Mouse (Mus musculus) cerebellum, postnatal 36 days (tissue): ENCODE data around the gene Rassf9.

ENCODE experiments used
- DNase-seq, 2 experiments: peaks; one replicate each; pipeline ENCODE4 v3.0.0; 2021 to 2022; ENCODE audit warnings: mixed read lengths in 2 of 2

The Rassf9 gene

DNA sequence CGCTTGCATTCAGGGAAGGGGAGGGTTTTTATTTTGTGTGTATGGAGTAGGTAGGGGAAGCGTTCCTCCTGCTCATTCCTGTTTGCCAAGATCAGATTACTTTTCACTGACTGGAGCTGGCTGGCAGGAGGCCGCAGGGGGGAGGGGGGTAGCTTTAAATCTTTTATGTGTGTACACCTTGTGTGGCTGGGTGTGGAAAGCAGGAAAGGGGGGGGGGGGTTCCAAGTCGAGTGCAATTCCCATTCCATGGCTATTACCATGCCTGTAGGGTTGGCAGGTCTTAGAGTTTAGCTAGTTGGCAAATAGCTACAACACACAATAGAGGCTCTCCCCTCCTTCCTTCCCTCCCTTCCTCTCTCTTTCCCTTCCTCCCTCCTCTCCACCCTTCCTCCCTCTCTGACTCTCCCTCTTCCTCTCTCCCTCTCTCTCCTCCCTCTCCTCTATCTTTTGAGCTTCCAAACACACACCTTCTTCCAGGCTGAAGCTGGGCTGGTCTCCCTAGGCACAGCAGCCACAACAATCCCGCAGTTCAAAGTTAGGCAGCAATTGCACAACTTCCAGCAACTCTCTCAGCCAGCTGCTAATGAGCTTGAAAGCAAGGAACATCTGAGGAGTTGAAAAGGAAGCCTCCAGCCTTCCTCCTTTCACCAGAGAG is at the start of gene Rassf9:
Gene Rassf9 (plus strand): TSS at position 416 of the 655 bp plus-strand sequence.
- no peak for DNase-seq

DNA sequence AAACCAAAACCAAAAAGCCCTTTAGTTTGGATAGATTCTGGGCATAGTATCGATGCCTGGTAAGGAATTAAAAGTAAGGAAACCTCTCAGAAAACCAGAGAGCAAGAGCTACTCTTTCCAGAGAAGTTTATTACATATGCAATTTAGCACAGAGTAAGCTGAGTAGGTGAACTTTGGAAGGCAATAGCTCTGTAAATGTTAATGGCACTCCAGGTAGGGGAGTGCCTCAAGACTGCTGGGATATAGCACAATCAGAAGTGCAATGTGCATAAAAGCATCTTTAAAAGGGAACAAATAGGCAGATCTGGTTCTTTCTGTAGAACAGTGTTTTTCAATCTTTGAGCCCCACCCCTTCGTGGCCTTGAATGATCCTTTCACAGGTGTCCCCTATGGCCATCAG is 42.6 kb upstream of the Rassf9 start:
- no peak for DNase-seq

DNA sequence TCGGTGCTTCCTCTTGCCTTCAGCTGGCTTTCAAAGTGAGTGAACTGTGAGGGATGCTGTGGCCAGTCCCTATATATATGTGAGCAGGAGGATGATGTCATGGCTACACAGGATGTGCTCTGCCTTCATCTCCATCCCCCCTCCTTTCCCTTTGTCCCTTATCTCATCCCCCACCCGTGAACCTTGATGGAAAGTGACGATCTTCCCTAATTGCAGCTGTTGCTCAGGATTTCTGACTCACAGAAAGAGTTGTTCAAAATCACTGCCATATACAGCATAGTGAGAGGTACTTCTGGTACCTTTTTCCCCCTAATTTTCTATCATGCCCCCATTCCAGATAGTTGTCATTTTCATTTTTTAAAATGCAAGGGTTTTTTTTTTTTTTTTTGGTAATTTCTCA is 21.6 kb upstream of the Rassf9 start, which contains the start of gene Nts:
Gene Nts (minus strand): TSS at position 101 of the 400 bp plus-strand sequence.
- no peak for DNase-seq

DNA sequence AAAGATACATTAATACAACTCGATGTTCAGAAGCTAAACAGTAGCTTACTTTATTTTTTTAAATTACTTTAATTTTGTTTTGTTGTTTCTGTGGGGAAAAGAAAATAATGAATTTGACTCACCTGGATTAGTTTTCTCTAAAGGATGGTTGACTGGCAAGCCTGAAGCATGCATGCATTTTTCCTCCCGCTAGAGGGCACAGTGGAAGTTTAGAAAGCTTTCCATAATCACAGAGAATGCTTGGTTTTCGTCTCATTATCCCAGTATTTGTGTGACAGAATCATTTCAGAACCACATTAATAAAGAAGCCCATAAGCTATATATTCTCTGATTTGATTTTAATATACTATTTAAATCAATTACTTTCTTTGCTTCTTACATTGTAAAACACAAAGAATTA is 20.2 kb upstream of the Rassf9 start:
- DNase-seq = peak; percentile 30 to 34

DNA sequence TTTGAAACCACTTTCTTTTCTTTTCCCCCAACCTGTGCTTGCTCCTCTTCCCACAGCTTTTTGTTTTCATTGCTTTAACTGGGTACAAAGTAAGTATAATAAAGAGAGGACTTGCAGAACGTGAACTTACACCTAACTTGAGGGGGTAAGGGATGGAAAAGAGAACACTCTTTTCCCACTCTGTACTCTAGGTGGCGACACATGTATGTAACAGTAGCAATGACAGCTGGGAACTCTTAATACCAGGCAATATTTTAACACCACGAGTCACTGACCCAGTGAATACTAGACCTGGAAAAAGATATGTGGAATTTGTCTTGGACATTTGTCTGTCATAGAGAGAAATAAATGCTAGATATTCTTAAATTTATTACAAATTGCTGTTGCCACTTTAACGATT is 13.3 kb upstream of the Rassf9 start:
- no peak for DNase-seq

DNA sequence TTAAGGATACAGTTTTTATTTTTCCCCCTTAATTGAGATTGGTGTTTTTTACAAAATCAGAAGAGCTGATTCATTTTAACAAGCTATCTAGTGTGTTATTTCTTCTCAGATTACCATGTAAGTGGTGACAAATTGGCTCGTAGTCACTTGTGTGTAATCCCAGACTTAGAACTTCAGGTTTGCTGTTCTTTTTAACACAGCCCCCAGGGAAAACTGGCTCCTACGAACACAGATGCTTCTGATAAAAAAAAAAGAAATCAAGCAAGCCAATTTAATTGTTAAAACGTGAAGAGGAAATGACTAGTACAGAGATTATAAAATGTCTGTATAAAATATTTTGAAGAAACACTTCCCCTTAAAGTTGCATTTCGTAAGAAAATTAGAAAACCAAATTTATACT is 4.6 kb upstream of the Rassf9 start:
- DNase-seq = no peak

DNA sequence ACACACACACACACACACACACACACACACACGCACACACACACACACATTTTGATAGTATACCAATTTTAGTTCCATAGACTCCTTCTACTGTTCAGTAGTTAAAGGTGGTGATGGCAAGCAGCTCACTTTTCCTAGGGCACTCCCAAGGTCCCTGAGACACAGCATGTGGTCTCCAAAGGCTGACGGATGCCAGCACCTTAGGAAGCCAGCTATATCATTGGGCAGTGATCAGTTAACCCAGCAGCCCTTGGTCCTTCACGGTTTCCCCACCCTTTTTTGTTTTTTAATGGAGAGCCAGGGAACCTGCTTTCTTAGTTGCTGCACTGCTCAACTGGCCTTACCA is 588 bp upstream of the Rassf9 start:
- DNase-seq = no peak

DNA sequence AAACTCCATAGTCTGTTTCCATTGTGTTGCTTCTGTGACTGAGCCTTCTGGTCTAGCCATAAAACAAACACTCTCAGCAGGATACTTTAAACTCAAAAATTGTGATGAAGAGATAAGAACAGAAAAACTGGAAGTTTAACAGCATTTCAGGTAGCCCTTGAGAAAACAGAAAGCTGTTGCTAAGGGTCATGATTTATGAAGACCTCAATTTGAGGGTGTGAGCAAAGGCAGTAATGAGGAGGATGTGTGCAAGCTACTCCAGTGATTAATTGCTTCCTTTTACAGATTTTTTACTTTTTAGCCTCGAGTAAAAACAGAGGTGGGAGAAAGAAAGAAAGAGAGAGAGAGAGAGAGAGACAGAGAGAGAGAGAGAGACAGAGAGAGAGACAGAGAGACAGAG is 2.1 kb downstream of the Rassf9 start:
- DNase-seq = no peak

DNA sequence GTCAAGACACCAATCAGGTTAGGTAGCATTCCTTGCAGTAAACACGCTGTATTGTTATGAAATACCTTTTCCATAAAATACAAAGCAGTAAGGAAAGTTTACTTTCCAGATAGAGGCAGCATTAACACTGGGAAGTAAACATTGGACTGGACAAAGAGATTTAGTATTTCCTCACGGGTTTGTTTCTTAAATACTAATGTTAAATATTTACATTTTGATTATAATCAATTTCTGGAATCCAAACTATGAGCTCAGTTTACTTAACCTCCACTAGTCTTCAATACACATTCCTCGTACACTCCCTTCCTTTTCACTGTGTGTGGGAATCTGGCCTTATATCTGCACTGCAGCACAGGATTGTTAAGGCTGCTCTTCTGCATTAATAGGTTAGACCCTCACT is 15.9 kb downstream of the Rassf9 start:
- DNase-seq = no peak

DNA sequence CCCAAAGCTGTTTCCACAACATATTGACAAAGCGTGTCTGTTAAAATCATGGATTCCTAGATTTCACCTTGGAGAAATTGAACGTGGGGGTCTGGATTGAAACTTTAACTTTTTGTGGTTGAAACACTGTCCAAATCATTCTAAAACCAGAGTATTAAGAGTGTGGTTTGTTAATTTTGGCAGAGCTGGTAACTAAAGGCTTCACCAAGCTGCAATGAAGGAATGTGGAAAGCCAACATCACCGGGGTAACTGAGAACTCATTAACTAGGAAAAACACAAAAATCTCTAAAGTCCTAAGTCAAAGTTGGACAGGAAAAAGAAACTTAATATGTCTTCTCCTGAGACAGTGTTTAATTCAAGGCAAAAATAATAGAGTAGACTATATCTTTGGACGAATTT is 41.9 kb downstream of the Rassf9 start:
- no peak for DNase-seq

DNA sequence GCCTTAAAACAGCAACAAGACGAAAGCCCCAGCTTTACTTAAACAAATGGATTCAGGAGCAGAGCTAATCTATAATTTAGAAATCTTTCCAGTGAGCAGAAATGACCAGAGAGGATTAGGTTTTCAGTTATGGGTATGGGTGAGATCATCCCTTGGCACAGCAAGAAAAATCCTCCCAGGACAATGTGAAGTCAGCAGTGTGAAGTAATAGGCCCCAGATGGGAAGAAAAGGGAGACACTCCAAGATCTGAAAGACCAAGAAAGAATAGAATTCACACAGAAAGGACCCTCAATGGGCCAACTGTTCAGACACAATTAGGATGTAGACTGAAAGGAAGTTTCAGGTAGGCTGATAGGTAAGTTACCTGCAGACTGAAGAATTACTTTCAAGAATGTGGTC is 50.5 kb downstream of the Rassf9 start:
- no peak for DNase-seq

DNA sequence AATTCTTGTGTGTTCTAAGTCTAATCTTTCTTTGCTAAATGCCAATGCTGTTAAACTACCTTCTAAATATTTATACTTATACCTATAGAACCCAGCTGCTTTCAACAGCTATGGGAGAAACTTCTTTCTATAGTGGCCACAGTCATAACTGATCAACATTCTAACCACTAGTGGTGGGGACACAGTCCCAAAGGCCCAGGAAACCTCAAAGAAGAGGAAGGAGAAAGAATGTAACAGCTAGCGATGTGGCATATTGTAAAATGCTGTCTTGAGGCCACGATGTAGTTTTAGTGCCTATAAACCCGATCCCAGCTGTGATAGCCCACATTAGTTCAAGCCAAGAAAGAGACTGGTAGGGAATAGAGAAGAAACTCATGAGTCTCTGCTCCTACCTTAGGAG is 65.9 kb downstream of the Rassf9 start:
- no peak for DNase-seq

DNA sequence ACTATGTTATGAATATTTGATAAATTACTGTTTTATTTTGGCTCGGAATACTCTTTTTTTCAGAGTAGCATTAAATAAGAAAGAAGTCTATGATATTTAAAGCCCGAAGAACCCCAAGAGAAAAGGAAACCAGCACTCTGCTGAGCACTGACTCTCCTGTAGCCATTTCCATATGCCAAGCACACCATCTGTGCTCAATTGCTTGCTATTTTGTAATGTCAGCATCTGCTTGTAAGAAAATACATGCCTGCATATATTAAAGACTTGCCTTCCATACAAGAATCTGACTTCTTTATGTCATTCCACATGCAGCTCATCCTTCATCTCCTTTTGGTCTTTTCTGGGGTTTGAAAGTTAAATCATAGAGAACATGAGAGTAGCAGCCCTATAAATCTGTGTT is 82.3 kb downstream of the Rassf9 start:
- DNase-seq = no peak
